Mouse (Mus musculus) adipocyte (in vitro differentiated cells): Measurements from ENCODE around the gene Cacna1a.

Experiments used
- DNase-seq: peaks from one replicate; pipeline ENCODE4 v3.0.0-alpha.2; 2016; ENCODE audit warnings: low spot score

Cacna1a gene

DNA sequence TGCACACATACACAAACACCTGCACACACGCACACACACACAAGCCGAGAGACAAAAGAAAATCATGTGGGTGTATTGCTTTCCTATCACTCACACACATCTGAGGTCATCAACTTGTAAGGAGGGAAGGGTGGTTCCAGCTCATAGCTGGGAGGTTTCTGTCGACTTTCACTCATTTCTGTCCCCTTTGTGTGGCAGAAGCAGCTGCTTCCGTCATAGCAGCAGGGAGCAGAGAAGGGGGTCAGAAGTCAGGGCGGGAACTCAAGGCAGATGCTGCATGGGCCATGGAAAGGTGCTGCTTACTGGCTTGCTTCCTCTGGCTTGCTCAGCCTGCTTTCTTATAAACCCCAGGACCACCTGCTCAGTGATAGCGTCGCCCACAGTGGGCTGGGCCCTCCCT lies 154.2 kb downstream of the Cacna1a start:
- no peak for DNase-seq

- DNase-seq = no peak
These were observed 157.3 kb downstream of the Cacna1a start for GRCm38 (mm10) chr8:84545522-84545921.

GRCm38 (mm10) chr8:84552457-84552856 lies 164.2 kb downstream of the Cacna1a start:
- no peak for DNase-seq

DNA sequence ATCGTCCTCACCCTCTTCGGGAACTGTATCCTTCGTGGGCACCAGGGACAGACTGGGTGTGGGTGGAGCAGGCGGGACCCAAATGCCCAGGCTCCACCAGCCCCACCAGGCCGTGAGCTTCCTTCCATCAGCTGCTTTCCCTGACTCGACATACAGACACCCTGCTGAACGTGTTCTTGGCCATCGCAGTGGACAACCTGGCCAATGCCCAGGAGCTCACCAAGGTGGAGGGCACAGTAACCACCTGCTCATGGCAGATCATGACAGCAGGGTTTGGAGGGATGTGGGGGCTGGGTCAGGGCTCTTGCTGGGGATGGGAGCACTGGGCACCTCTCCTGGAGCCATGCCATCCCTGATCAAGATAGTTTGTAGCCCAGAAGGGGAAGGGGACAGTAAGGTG lies 164.9 kb downstream of the Cacna1a start:
- no peak for DNase-seq

DNA sequence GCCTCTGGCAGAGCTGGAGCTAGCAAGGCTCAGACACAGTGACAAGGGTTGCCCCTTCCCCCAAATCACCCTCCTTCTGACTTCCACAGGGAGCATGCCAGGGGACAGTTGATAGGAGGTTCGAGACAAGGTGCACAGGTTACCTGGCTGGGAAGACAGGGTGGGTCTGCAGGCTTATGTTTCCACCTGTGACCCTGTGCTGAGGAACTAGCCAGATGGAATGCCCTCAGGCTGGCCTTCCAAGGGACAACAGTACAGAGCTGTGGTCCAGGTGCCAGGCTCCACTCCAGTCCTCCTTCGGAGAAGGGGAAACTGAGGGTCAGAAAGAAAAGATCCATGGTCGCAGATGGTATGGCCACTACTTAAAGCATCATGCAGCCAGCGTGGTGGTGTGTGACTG lies 165.4 kb downstream of the Cacna1a start:
- DNase-seq = no peak

DNA sequence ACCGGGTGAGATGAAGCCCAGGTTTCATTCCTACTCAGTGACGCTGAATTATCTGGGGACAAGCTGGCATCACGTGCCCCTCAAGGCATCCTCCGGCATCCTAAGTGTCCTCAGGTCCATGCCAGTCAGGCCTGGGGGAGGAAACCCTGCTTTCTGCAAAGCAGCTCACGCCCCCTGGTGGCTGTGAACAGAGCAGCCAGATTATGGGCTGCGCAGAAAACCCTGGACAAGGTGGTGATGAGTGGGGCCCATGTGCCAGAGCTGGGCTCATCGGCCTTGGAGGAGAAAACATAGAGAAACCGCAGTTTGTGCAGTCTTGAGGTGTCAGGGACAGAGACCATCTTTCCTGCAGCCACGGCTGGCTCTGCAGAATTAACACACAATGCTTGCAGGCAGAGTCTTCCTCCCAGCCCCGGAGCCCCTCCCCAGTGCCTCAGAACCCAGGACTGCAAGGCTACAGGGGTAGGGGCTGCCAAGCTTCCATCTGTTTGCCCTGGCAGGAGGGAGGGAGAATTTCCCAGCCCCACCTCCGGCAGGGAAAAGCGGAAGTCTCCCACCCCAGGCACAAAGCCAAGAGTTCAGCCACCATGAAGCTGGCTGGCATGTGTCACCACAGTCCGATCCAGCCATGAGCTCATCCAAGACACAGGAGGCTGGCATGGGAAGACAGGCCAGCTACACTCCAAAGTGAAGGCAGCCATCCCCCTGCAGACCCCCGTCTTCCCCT lies 166.2 kb downstream of the Cacna1a start:
- peak; percentile 38 for DNase-seq

GRCm38 (mm10) chr8:84555269-84555668 lies 167.0 kb downstream of the Cacna1a start:
- DNase-seq = no peak

- DNase-seq = no peak
These were observed 169.7 kb downstream of the Cacna1a start for GRCm38 (mm10) chr8:84557936-84558335.

GRCm38 (mm10) chr8:84559121-84559604 lies 170.9 kb downstream of the Cacna1a start:
- DNase-seq = no peak

DNA sequence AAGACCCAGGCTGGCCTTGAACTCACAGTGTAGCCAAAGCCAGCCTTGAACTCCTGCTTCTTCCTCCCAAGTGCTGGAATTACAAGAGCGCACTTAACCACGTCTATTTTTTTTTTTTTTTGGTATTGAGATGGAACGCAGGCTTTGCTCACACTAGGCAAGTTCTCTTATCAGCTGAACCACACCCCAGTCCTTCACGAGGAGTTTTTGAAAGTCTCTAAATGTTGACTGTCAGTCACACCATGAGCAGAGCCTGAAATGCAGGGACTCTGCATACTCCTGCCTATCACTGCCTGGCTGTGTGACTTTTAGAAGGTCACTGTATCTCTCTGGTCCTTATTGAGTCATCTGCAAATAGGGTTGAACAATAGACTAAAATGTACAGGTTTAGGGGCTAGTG lies 173.5 kb downstream of the Cacna1a start:
- no peak for DNase-seq

GRCm38 (mm10) chr8:84564042-84564441 lies 175.8 kb downstream of the Cacna1a start:
- no peak for DNase-seq

DNA sequence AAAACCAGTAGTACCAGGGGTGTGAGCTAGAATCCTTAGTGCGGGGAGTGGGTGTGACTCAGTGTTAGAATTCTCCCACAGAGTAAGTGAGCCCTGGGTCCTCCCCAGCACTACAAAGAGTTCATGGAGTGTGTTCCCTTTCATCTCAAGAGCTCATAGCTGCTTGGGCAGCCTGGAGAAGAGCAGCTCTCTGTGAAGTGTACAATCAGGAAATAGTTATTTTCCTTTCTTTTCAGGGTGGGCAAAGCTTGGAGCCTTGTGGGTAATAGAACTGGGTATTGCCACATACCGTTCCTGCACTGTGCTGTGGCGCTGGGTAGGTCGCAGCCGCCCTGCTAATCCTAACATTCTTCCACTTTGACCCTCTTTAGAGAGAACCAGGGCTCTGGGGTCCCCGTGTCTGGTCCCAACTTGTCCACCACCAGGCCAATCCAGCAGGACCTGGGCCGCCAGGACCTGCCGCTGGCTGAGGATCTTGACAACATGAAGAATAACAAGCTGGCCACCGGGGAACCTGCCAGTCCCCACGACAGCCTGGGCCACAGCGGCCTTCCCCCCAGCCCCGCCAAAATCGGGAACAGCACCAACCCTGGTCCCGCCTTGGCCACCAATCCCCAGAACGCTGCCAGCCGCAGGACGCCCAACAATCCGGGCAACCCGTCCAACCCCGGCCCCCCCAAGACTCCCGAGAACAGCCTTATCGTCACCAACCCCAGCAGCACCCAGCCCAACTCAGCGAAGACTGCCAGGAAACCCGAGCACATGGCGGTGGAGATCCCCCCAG lies 177.5 kb downstream of the Cacna1a start:
- no peak for DNase-seq

DNA sequence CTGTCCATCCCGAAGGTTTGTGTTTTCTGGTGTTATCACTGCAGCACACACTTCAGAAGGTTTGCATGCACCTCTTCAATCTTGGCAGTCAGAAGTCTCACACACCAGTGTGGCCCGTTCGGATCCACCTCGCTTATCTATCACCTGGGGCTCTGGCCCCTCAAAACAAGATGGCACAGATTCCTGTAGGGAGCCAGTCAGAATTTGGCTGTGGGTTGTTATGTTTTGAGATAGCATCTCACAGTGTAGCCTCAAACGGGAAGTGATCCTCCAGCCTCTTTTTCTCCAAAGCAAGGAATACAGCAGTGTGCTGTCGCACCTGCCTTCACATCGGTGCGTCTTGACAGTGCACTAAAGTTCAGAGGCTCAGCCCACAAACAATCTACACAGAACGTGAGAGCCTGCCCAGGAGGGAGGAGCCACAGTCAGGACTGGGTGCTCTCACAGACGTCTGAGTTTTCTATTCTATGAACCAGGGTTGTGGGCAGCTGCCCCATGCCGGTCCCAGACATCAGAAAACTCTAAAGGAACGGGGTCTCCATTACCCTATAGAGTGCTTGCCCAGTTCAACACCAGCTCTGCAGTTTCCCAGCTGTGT lies 178.7 kb downstream of the Cacna1a start:
- DNase-seq = no peak

GRCm38 (mm10) chr8:84567541-84567940 lies 179.3 kb downstream of the Cacna1a start:
- DNase-seq = no peak

GRCm38 (mm10) chr8:84568737-84569136 lies 180.5 kb downstream of the Cacna1a start:
- DNase-seq = no peak

DNA sequence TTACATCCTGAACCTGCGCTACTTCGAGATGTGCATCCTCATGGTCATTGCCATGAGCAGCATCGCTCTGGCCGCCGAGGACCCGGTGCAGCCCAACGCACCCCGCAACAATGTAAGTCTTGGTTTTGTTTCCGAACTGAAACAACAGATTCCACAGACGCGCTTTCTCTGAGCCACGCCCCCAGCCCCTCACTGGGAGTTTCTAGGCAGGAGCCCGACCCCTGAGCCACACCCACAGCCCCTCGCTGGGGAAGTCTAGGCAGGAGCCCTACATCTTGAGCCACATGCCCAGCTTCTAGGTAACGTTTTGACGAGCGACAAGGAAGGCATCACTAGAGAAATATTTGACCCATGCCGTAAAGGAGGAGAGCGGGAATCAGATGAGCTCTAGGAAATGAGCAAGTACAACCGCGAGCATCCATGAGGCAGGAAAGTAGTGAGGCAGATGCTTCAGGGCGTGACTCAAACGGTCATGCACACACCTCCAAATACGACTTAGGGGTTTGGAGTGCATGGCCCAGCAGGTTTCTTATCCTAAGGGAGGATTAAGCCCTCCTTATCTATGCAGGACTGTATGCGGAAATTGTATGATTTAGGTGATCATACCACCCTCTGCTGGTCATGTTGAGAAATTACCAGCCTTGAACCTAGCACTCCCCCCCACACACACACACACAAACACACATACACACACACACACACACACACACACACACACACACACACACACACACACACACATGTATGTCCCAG lies 181.9 kb downstream of the Cacna1a start:
- no peak for DNase-seq

DNA sequence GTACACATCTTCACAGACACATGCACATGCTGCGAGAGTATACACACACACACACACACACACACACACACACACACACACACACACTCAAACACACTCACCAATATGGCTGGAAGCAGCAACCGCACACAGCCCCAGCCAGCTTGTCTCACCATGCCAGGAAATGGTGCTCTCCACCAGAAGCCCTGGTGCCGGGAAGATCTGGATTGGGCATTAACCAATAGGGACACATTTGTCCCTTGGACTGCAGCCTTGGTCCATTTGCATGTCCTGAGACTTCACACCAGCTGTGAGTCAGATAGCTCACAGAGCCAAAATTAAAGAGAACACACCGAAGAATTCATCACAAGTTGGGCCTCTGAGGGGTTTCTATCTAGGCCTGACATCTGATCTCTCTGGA lies 189.2 kb downstream of the Cacna1a start:
- peak; percentile 20 for DNase-seq

DNA sequence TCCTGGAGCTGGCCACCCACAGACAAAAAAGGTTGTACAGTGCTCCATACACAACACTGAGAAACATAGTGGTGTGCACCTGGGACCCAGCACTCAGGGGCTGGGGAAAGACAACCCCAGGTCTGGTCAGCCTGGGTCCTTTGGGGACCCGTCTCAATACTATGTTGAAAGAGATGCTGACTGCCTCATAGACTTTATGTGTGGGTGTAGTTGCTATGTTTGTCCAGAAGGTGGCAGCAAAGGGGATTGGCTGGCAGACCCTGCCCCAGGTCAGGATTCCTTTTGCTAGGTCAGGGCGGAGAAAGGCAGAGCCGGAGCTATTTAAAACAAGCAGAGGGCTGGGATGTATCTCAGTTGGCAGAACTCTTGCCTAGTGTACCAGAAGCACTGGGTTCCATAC lies 191.4 kb downstream of the Cacna1a start:
- peak; percentile 45 for DNase-seq

DNA sequence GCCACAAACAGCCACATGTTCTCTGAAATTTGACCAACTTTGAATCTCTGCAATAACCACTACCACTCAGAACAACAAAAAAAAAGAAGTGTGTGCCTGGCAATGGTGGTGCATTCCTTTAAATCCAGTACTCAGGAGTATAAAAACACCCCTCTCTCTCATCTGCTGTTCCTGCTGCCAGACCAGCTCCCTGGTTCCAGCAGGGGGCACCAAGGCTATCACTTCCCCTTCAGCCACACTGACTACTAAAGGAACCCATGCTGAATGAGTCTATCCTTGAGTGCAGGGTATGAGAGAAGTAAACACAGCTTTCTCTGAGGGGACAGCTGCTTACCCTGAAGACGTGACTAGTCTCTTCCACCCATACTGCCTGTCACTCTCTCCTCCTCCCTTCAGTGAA lies 197.1 kb downstream of the Cacna1a start:
- peak; percentile 24 for DNase-seq

- DNase-seq = no peak
These were observed 198.0 kb downstream of the Cacna1a start for GRCm38 (mm10) chr8:84586221-84586620.

DNA sequence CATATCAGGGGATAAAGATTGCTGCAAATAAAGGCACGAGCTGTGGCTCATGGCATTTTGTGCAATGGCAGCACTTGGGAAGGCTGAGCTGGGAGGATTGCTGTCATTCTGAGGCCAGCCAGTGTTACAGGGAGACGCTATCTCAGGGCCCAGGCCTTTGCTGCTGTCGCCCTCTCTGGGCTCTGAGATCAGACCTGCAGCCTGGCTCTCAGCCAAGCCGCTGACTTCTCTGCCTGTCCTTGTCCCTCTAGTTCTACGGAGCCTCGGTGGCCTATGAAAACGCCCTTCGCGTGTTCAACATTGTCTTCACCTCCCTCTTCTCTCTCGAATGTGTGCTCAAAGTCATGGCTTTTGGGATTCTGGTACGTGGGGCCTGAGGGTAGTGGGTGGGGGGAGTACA lies 200.3 kb downstream of the Cacna1a start:
- no peak for DNase-seq

DNA sequence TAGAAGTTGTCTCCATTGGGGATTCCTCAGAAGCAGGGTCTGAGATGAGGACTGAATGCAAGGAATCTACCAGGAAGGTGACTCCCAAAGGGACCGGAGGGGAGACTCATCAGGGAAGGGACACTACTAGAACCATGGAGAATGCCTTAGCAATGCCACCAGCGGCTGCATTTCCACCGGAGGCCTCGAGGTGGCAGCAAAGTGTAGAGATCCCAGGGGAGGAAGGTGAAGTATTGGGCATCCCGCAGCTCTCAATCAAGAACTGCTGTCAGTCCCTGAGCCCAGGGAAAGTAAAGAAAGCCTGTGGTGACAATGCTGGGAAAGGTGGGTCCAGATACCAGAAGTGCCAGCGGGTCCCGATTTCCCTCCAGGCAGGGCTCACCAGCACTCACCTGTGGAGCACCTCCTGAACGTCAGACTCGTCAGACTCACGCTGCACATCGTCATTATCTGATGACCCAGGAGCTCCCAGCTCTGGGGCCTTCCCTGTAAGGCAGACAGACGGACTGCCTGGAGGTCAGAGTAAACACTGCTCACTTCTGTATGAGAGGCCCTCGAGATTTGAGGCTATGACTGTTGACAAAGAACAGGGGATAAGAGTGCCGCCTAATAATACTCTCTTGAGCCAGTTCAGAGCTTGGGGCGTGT lies 203.9 kb downstream of the Cacna1a start:
- peak; percentile 85 for DNase-seq
